Mouse (Mus musculus) ES-Bruce4 (cell line): ENCODE results near the gene Cfap74. TPM values are rescaled to one million over a fixed set of nuclear protein-coding genes. Genes with fewer than 3 reads are reported as not detected.

Source experiments
- H3K27ac ChIP-seq: 2 replicates; pipeline ENCODE4 v1.5.1; 2012; ENCODE audit warnings: low read length, inconsistent platforms; ENCODE audit not compliant: insufficient read depth
- H3K27me3 ChIP-seq: 2 replicates; pipeline ENCODE4 v1.6.1; 2012; ENCODE audit warnings: mild to moderate bottlenecking, low read length, inconsistent platforms; ENCODE audit not compliant: control insufficient read depth, poor library complexity, insufficient read depth, severe bottlenecking
- H3K36me3 ChIP-seq: 2 replicates; pipeline ENCODE4 v1.6.1; 2012; ENCODE audit warnings: inconsistent platforms, mild to moderate bottlenecking, low read length, moderate library complexity; ENCODE audit not compliant: control insufficient read depth, poor library complexity, insufficient read depth, severe bottlenecking
- H3K4me1 ChIP-seq: one replicate; pipeline ENCODE4 v1.8.1; 2011; ENCODE audit warnings: low read length; ENCODE audit not compliant: control insufficient read depth, insufficient read depth
- H3K4me3 ChIP-seq: 2 replicates; pipeline ENCODE4 v1.5.1; 2011; ENCODE audit warnings: low read depth, mild to moderate bottlenecking, low read length
- H3K9ac ChIP-seq: 2 replicates; pipeline ENCODE4 v1.6.1; 2012; ENCODE audit warnings: low read depth, mild to moderate bottlenecking, inconsistent platforms; ENCODE audit not compliant: poor library complexity, severe bottlenecking
- H3K9me3 ChIP-seq: replicated peaks from 2 replicates; pipeline ENCODE4 v1.6.1; 2012; ENCODE audit warnings: mild to moderate bottlenecking, low read length, inconsistent platforms; ENCODE audit not compliant: control insufficient read depth, poor library complexity, insufficient read depth, severe bottlenecking
- CTCF ChIP-seq: IDR thresholded peaks from one replicate; pipeline ENCODE4 v1.8.1; 2011; ENCODE audit warnings: low read depth, low read length
- EP300 ChIP-seq: IDR thresholded peaks from 2 replicates; pipeline ENCODE4 v1.6.1; 2011; ENCODE audit warnings: low read depth, low read length; ENCODE audit not compliant: insufficient read depth
- POLR2A ChIP-seq: IDR thresholded peaks from one replicate; pipeline ENCODE4 v1.8.1; 2011; ENCODE audit warnings: low read length; ENCODE audit not compliant: insufficient read depth
- polyA plus RNA-seq: library from polyadenylated mRNA; stranded (reverse); fragments of >200 nt; gene quantifications from 2 replicates; pipeline ENCODE4 v1.2.4, GENCODE M21; 2011; ENCODE audit warnings: low read depth; ENCODE audit not compliant: missing spikeins, insufficient read depth, insufficient read length

Cfap74 gene
- polyA plus RNA-seq, 1 experiment = 3.3 TPM

DNA sequence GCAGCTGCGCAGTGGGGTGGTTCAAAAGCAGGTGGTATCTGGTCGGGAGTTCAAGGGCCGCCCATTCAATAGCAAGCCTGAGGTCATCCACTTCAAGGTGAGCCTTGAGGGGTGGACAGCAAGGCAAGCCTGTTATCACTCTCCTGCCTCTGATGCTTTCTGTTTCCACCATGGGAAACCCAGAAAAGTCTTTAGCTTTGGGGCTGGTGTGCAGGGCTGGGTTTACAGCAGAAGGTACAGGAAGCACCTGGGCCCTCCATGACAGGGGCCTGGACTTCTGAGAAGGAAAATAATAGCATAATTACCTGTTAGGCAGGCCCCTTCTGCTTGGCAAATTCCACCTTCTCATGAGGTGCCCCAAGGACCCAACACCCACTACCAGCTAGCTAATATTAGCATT, 20.2 kb downstream of the Cfap74 start:
- Histone ChIP-seq H3K27me3 (no peaks in the 10 kb centered on the region), H3K9ac (no peak overlapping the region), H3K27ac (no peak overlapping the region), H3K9me3 (no peaks in the 10 kb centered on the region), H3K4me3 (no peak overlapping the region), H3K36me3 (no peaks in the 10 kb centered on the region), H3K4me1 (no peaks in the 10 kb centered on the region)
- TF ChIP-seq POLR2A (no peak), EP300 (no peak), CTCF (no peak)

- Histone ChIP-seq H3K27me3 (no peaks in the 10 kb centered on the region), H3K27ac (no peak overlapping the region), H3K4me1 (no peaks in the 10 kb centered on the region), H3K4me3 (no peak overlapping the region), H3K9me3 (no peaks in the 10 kb centered on the region), H3K9ac (no peak overlapping the region), H3K36me3 (no peaks in the 10 kb centered on the region)
- no peak for TF ChIP-seq EP300
- TF ChIP-seq POLR2A = no peak
- TF ChIP-seq CTCF = no peak
Measured at GRCm38 (mm10) chr4:155432358-155432757, 23.4 kb downstream of the Cfap74 start.

GRCm38 (mm10) chr4:155433993-155434392, 25.0 kb downstream of the Cfap74 start:
- H3K9ac ChIP-seq = no peak overlapping the region
- H3K36me3 ChIP-seq = no peaks in the 10 kb centered on the region
- H3K27me3 ChIP-seq = no peaks in the 10 kb centered on the region
- TF ChIP-seq POLR2A (no peak), EP300 (no peak), CTCF (no peak)
- no peaks in the 10 kb centered on the region for H3K4me1 ChIP-seq
- no peak overlapping the region for H3K27ac ChIP-seq
- H3K4me3 ChIP-seq = no peak overlapping the region
- no peaks in the 10 kb centered on the region for H3K9me3 ChIP-seq

DNA sequence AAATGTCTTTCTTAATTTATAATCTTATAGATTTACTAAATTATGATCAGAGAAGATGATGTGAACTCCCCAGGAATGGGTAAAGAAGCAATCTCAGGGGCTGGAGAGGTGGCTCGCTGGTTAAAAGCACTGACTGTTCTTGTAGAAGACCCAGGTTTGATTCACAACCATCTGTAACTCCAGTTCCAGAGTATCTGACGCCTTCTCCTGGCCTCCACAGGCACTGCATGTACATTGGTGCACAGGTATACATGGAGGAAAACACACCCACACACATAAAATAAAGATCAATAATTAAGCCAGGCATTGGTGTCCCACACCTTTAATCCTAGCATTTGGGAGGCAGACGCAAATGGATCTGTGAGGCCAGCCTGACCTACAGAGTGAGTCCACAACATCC, 33.8 kb downstream of the Cfap74 start:
- H3K9me3 ChIP-seq = no peaks in the 10 kb centered on the region
- no peak overlapping the region for H3K4me3 ChIP-seq
- no peak overlapping the region for H3K27ac ChIP-seq
- no peak overlapping the region for H3K9ac ChIP-seq
- no peaks in the 10 kb centered on the region for H3K4me1 ChIP-seq
- no peak for TF ChIP-seq POLR2A
- TF ChIP-seq EP300 = no peak
- no peak for TF ChIP-seq CTCF
- no peaks in the 10 kb centered on the region for H3K36me3 ChIP-seq
- no peaks in the 10 kb centered on the region; the same call in 1 of the 2 replicates for H3K27me3 ChIP-seq

GRCm38 (mm10) chr4:155451597-155451996, 42.6 kb downstream of the Cfap74 start:
- Histone ChIP-seq H3K36me3 (no peaks in the 10 kb centered on the region), H3K27ac (no peak overlapping the region), H3K4me3 (peak overlapping the region; percentile 74), H3K27me3 (no peaks in the 10 kb centered on the region), H3K4me1 (no peaks in the 10 kb centered on the region), H3K9me3 (no peaks in the 10 kb centered on the region), H3K9ac (peak overlapping the region; percentile 55)
- peak; percentile 61; the same call in 1 of the 2 replicates for TF ChIP-seq EP300
- no peak for TF ChIP-seq CTCF
- TF ChIP-seq POLR2A = peak; percentile 56

DNA sequence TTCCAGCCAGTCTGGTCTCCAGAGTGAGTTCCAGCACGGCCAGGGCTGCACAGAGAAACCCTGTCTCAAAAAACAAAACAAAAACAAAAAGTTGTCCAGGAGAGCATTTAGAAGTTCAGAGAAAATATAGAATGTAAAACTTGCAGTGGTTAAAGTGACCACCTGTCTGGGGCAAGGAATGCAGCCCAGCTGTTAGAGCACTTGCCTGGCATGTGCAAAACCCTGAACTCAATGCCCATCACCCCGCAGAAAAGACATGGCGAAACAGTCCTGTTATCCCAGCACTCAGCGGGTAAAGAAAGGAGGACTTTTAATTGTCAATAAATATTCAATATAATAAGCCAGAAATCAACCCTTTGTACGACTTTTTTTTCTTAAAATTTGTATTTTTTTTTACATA, 49.6 kb downstream of the Cfap74 start:
- no peak for TF ChIP-seq CTCF
- no peak overlapping the region for H3K4me3 ChIP-seq
- H3K27ac ChIP-seq = no peak overlapping the region
- no peak overlapping the region for H3K9ac ChIP-seq
- no peaks in the 10 kb centered on the region for H3K9me3 ChIP-seq
- no peaks in the 10 kb centered on the region for H3K36me3 ChIP-seq
- no peaks in the 10 kb centered on the region for H3K27me3 ChIP-seq
- no peaks in the 10 kb centered on the region for H3K4me1 ChIP-seq

DNA sequence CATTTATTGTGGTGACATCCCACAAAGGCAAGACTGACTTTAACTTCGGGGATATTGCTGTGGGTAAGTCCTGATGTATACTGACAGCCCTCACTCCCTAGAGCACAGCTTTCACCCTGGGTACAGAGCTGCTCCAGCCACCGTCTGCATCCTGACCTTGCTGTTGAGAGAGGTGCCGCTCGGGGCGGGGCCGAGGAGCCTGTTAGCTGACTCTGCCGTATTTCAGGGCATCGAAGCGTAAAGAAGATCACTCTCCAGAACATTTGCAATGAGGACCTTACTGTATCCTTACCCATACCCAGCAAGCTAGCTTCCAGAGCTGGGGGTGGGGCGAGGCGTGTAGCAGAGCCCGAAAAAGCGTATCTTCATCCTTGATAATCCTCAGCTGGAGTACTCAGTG, 54.1 kb downstream of the Cfap74 start:
- Histone ChIP-seq H3K4me1 (no peaks in the 10 kb centered on the region), H3K9me3 (no peaks in the 10 kb centered on the region), H3K36me3 (no peaks in the 10 kb centered on the region), H3K27me3 (no peaks in the 10 kb centered on the region), H3K27ac (no peak overlapping the region), H3K9ac (no peak overlapping the region), H3K4me3 (no peak overlapping the region)
- TF ChIP-seq POLR2A = no peak
- no peak for TF ChIP-seq EP300
- TF ChIP-seq CTCF = no peak
